8 mouse cellular contexts compared by ENCODE assay signal in the genomic region with DNA sequence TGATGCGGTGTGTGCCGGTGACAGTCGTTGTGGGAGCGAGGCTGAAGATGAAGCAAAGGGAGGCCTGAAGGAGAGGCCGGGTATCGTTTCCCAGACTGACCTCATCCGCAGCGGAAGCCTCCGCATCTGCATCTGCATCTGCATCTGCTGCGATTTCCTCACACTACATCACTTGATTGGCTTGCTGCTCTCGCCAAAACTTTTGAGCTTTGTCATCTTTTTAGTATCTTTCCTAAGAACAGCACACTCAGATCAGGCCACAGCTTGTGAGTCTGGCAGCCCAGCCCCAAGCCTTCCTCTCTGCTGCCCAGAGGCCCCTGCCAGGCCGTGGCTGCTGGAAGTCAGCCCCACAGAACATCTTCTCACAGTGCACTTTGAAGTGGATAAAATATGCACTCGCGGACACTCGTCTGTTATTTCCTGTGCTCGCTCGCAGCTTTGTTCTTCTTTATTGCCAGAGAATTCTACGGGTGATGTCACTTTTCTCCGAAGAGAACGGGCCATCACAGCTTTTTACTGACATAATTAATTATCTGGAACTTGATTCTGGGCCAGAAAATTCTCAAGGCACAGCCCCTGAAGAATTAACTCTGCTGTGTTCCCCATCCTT.
DNase-seq lines count a peak whose midpoint lies in the region; ATAC-seq and TF ChIP-seq lines count a peak whose summit lies in the region.

No protein-coding gene starts in this region.

- H3K36me3 ChIP-seq in kidney, adult 2 months (ENCODE audit: control insufficient read depth, insufficient read depth, low read length): no peaks in the 10 kb centered on the region
- no peaks in the 10 kb centered on the region for H3K36me3 ChIP-seq in forebrain, embryonic 10.5 days (replicated peaks)
- H3K36me3 ChIP-seq in heart, postnatal 0 days (replicated peaks; ENCODE audit: control insufficient read depth, insufficient read depth, low read length): 0 out of 2 replicates have a peak, but pooled peaks cover 3% of the 10 kb centered on the region
- H3K36me3 ChIP-seq in limb, embryonic 14.5 days (ENCODE audit: control insufficient read depth, insufficient read depth, low read length): no peaks in the 10 kb centered on the region
- no peaks in the 10 kb centered on the region for H3K36me3 ChIP-seq in liver, embryonic 12.5 days

- H3K4me1 ChIP-seq in kidney, adult 2 months (ENCODE audit: control insufficient read depth, insufficient read depth, low read length): 0 out of 2 replicates have a peak, but pooled peaks cover 5% of the 10 kb centered on the region
- H3K4me1 ChIP-seq in forebrain, embryonic 10.5 days: peaks cover 35% of the 10 kb centered on the region
- peaks cover 25% of the 10 kb centered on the region for H3K4me1 ChIP-seq in heart, postnatal 0 days (ENCODE audit: control insufficient read depth, insufficient read depth)
- H3K4me1 ChIP-seq in limb, embryonic 14.5 days (ENCODE audit: control insufficient read depth, insufficient read depth, low read length): no peaks in the 10 kb centered on the region
- no peaks in the 10 kb centered on the region for H3K4me1 ChIP-seq in liver, embryonic 12.5 days

- H3K4me3 ChIP-seq in kidney, adult 2 months (ENCODE audit: insufficient read depth, low read depth, low read length): no peak overlapping the region
- H3K4me3 ChIP-seq in forebrain, embryonic 10.5 days: no peak overlapping the region
- peak overlapping the region; percentile 18; the same call in 1 of the 2 replicates for H3K4me3 ChIP-seq in heart, postnatal 0 days (ENCODE audit: low read depth, low read length)
- no peak overlapping the region for H3K4me3 ChIP-seq in limb, embryonic 14.5 days (replicated peaks; ENCODE audit: low read length)
- no peak overlapping the region for H3K4me3 ChIP-seq in liver, embryonic 12.5 days

- no peaks in the 10 kb centered on the region for H3K9me3 ChIP-seq in forebrain, embryonic 10.5 days
- no peaks in the 10 kb centered on the region for H3K9me3 ChIP-seq in heart, postnatal 0 days (replicated peaks; ENCODE audit: control insufficient read depth, low read length)
- H3K9me3 ChIP-seq in limb, embryonic 14.5 days (ENCODE audit: control insufficient read depth, low read length): no peaks in the 10 kb centered on the region
- no peaks in the 10 kb centered on the region for H3K9me3 ChIP-seq in liver, embryonic 12.5 days (replicated peaks)

- TF ChIP-seq POLR2A in kidney, adult 2 months (IDR thresholded peaks at IDR 0.05; ENCODE audit: low read depth, low read length): no peak
- no peak for TF ChIP-seq POLR2A in limb, embryonic 14.5 days (IDR thresholded peaks at IDR 0.05; ENCODE audit: borderline replicate concordance, extremely low read depth, insufficient read depth, insufficient read length)

- ATAC-seq in heart, postnatal 0 days (ENCODE audit: insufficient read depth, low read depth): peak; percentile 48
- peak; percentile 19; the same call in 1 of the 2 replicates for ATAC-seq in limb, embryonic 14.5 days (ENCODE audit: low FRiP score, low read depth)
- ATAC-seq in cerebellum, adult (ENCODE audit: insufficient number of reproducible peaks, low FRiP score, low TSS enrichment): no peak
- no peak for ATAC-seq in liver, embryonic 12.5 days

- DNase-seq in kidney, adult 2 months: peak; percentile 33
- DNase-seq in kidney, adult 18-20 months: no peak
- no peak for DNase-seq in forebrain, embryonic 10.5 days (ENCODE audit: extremely low spot score, low spot score)
- peak; percentile 49 for DNase-seq in heart, postnatal 0 days (ENCODE audit: low spot score)
- DNase-seq in limb, embryonic 14.5 days (ENCODE audit: low spot score): peak; percentile 27
- DNase-seq in retina, postnatal 7 days (ENCODE audit: low read depth, low spot score): peak; percentile 13

- WGBS in kidney, adult 2 months: 15% methylated on average over 20 of the region's 20 CpGs
- WGBS in forebrain, embryonic 10.5 days: 75% methylated on average over 20 of the region's 20 CpGs
- 31% methylated on average over 20 of the region's 20 CpGs for WGBS in heart, postnatal 0 days
- WGBS in limb, embryonic 14.5 days: 48% methylated on average over 20 of the region's 20 CpGs
- 73% methylated on average over 20 of the region's 20 CpGs for WGBS in liver, embryonic 12.5 days (ENCODE audit: insufficient replicate concordance)

- H3K27ac ChIP-seq in kidney, adult 2 months (ENCODE audit: insufficient read depth, low read depth, low read length): no peak overlapping the region
- H3K27ac ChIP-seq in forebrain, embryonic 10.5 days: peak overlapping the region; percentile 77
- peak overlapping the region; percentile 82 for H3K27ac ChIP-seq in heart, postnatal 0 days (ENCODE audit: low read depth)
- H3K27ac ChIP-seq in limb, embryonic 14.5 days (replicated peaks; ENCODE audit: low read depth, low read length): peak overlapping the region; percentile 55
- no peak overlapping the region for H3K27ac ChIP-seq in liver, embryonic 12.5 days

- no peak for TF ChIP-seq EP300 in heart, postnatal 0 days (IDR thresholded peaks at IDR 0.05; ENCODE audit: low read depth)

- TF ChIP-seq CTCF in kidney, adult 2 months (conservative IDR thresholded peaks at IDR 0.05; ENCODE audit: insufficient read depth, insufficient read length, low read depth, low read length): no peak
- no peak for TF ChIP-seq CTCF in heart, postnatal 0 days (IDR thresholded peaks at IDR 0.05; ENCODE audit: low read depth)

- no peaks in the 10 kb centered on the region for H3K27me3 ChIP-seq in kidney, adult 2 months (replicated peaks; ENCODE audit: control insufficient read depth, insufficient read depth, low read length)
- H3K27me3 ChIP-seq in forebrain, embryonic 10.5 days (ENCODE audit: poor library complexity, severe bottlenecking): no peaks in the 10 kb centered on the region
- no peaks in the 10 kb centered on the region for H3K27me3 ChIP-seq in heart, postnatal 0 days (ENCODE audit: control insufficient read depth, insufficient read depth, low read length)
- no peaks in the 10 kb centered on the region for H3K27me3 ChIP-seq in limb, embryonic 14.5 days (ENCODE audit: control insufficient read depth, insufficient read depth, low read length)
- H3K27me3 ChIP-seq in liver, embryonic 12.5 days (replicated peaks): no peaks in the 10 kb centered on the region

- peak overlapping the region; percentile 51 for H3K4me2 ChIP-seq in heart, postnatal 0 days (ENCODE audit: low read depth, low read length)
- no peak overlapping the region; the same call in 1 of the 2 replicates for H3K4me2 ChIP-seq in limb, embryonic 14.5 days (replicated peaks; ENCODE audit: low read depth, low read length, severe bottlenecking)
- no peak overlapping the region for H3K4me2 ChIP-seq in liver, embryonic 12.5 days

- peak overlapping the region; percentile 24; the same call in 1 of the 2 replicates for H3K9ac ChIP-seq in heart, postnatal 0 days (replicated peaks; ENCODE audit: low read depth, low read length)
- 0 out of 2 replicates have a peak overlapping the region, but pooled peaks have one; percentile 14 for H3K9ac ChIP-seq in limb, embryonic 14.5 days (ENCODE audit: low read depth, low read length, severe bottlenecking)
- no peak overlapping the region for H3K9ac ChIP-seq in liver, embryonic 12.5 days

Comparison
In these comparisons a context has a peak if more than half of its experiments do, and no peak if none do; other contexts are left out.
1. DNase-seq: peak in kidney, adult 2 months (single experiment), heart, postnatal 0 days (single experiment), limb, embryonic 14.5 days (single experiment) and retina, postnatal 7 days (single experiment); none in kidney, adult 18-20 months (single experiment) and forebrain, embryonic 10.5 days (single experiment).
2. H3K27ac ChIP-seq: peak in forebrain, embryonic 10.5 days (single experiment), heart, postnatal 0 days (single experiment) and limb, embryonic 14.5 days (single experiment); none in kidney, adult 2 months (single experiment) and liver, embryonic 12.5 days (single experiment).
3. ATAC-seq: peak in heart, postnatal 0 days (single experiment) and limb, embryonic 14.5 days (single experiment); none in cerebellum, adult (single experiment) and liver, embryonic 12.5 days (single experiment).